Mouse (Mus musculus): ENCODE data around the gene Gcm2.

GRCm38 (mm10) chr13:41153146-41153545, 42.3 kb upstream of the Gcm2 start:
- TF ChIP-seq EP300 (IDR thresholded peaks at IDR 0.05; ENCODE audit: low read depth) (no peak), CTCF (IDR thresholded peaks at IDR 0.05; ENCODE audit: low read depth) (no peak)

All from heart, postnatal 0 days (tissue).